ENCODE assay signal across 15 mouse cellular contexts in genomic region chr5:138931836-138932235, GRCm38 (mm10).
DNase-seq lines count a peak whose midpoint lies in the region; ATAC-seq and TF ChIP-seq lines count a peak whose summit lies in the region.
"Had no signal": no experiment of that assay in that cellular context is flagged by ENCODE, and none has a peak within 500 bp of the region (broad histone marks: within the 10 kb centered on the region; RNA-seq: fewer than 3 reads in every experiment).

No protein-coding gene starts in this region.

- no peak overlapping the region for H3K4me3 ChIP-seq in heart, embryonic 12.5 days
- H3K4me3 ChIP-seq in embryonic facial prominence, embryonic 11.5 days (ENCODE audit: low read depth, low read length), result no peak overlapping the region
- H3K4me3 ChIP-seq in forebrain, embryonic 14.5 days (ENCODE audit: low read depth, low read length), result no peak overlapping the region
- H3K4me3 ChIP-seq in midbrain, embryonic 14.5 days (replicated peaks; ENCODE audit: low read depth, low read length), result no peak overlapping the region
- H3K4me3 ChIP-seq in kidney, adult 2 months (ENCODE audit: insufficient read depth, low read depth, low read length), result no peak overlapping the region
- H3K4me3 ChIP-seq: megakaryocyte, embryonic 14.5 days had no signal

- intact Hi-C loops in left cerebral cortex, postnatal 36 days (cut with DNase I), result loop anchor here (5.0 kb wide), 1 partner anchor 60 kb away; no protein-coding TSS in a partner anchor

- no peak for DNase-seq in heart, adult 18-20 months
- peak; percentile 50 for DNase-seq in embryonic facial prominence, embryonic 11.5 days (ENCODE audit: low spot score)
- no peak for DNase-seq in forebrain, embryonic 14.5 days (ENCODE audit: low spot score)
- DNase-seq in midbrain, embryonic 14.5 days, result peak; percentile 37
- no peak for DNase-seq in left cerebral cortex, postnatal 36 days (ENCODE audit: low spot score in 2 of 2)
- DNase-seq in cerebellum, adult 8-10 months, result no peak
- no peak for DNase-seq in kidney, adult 2 months
- DNase-seq: adrenal gland, postnatal 36 days; cerebellum, adult 11-12 months; kidney, adult 9 months; right cerebral cortex, postnatal 25 days; thymus, postnatal 25 days had no signal

- no peak for ATAC-seq in heart, embryonic 12.5 days (ENCODE audit: insufficient number of reproducible peaks, low FRiP score)
- peak; percentile 31; the same call in 1 of the 2 replicates for ATAC-seq in embryonic facial prominence, embryonic 11.5 days (replicated peaks; ENCODE audit: insufficient number of reproducible peaks, low FRiP score, low TSS enrichment, low read depth)
- ATAC-seq in forebrain, embryonic 14.5 days, result no peak
- ATAC-seq in midbrain, embryonic 14.5 days (ENCODE audit: low FRiP score, low TSS enrichment), result no peak

- H3K9ac ChIP-seq in heart, embryonic 12.5 days, result no peak overlapping the region
- H3K9ac ChIP-seq in embryonic facial prominence, embryonic 11.5 days (replicated peaks; ENCODE audit: low read length), result no peak overlapping the region
- 0 out of 2 replicates have a peak overlapping the region, but pooled peaks have one; percentile 14 for H3K9ac ChIP-seq in forebrain, embryonic 14.5 days (ENCODE audit: low read length)
- no peak overlapping the region for H3K9ac ChIP-seq in midbrain, embryonic 14.5 days (replicated peaks; ENCODE audit: low read length)
- H3K9ac ChIP-seq: lung, embryonic 14.5 days had no signal

- WGBS in heart, embryonic 12.5 days, result 19% methylated on average over 13 of the region's 13 CpGs
- 8% methylated on average over 13 of the region's 13 CpGs for WGBS in embryonic facial prominence, embryonic 11.5 days
- WGBS in forebrain, embryonic 14.5 days, result 2% methylated on average over 13 of the region's 13 CpGs
- WGBS in midbrain, embryonic 14.5 days, result 4% methylated on average over 13 of the region's 13 CpGs
- WGBS in kidney, adult 2 months, result 70% methylated on average over 13 of the region's 13 CpGs

- no peaks in the 10 kb centered on the region for H3K36me3 ChIP-seq in heart, embryonic 12.5 days
- no peaks in the 10 kb centered on the region for H3K36me3 ChIP-seq in embryonic facial prominence, embryonic 11.5 days (replicated peaks; ENCODE audit: control insufficient read depth, insufficient read depth, low read depth, low read length)
- no peaks in the 10 kb centered on the region for H3K36me3 ChIP-seq in forebrain, embryonic 14.5 days (ENCODE audit: control insufficient read depth, insufficient read depth, low read length)
- H3K36me3 ChIP-seq in midbrain, embryonic 14.5 days (ENCODE audit: control insufficient read depth, insufficient read depth, low read length), result no peaks in the 10 kb centered on the region
- no peaks in the 10 kb centered on the region for H3K36me3 ChIP-seq in kidney, adult 2 months (ENCODE audit: control insufficient read depth, insufficient read depth, low read length)

- H3K4me2 ChIP-seq in heart, embryonic 12.5 days, result peak overlapping the region; percentile 2; the same call in 1 of the 2 replicates
- H3K4me2 ChIP-seq in embryonic facial prominence, embryonic 11.5 days (ENCODE audit: low read depth, low read length), result 0 out of 2 replicates have a peak overlapping the region, but pooled peaks have one; percentile 10
- no peak overlapping the region for H3K4me2 ChIP-seq in forebrain, embryonic 14.5 days (ENCODE audit: low read length)
- H3K4me2 ChIP-seq in midbrain, embryonic 14.5 days (ENCODE audit: low read length), result 0 out of 2 replicates have a peak overlapping the region, but pooled peaks have one; percentile 12

- H3K27me3 ChIP-seq in heart, embryonic 12.5 days (replicated peaks), result peaks cover 8% of the 10 kb centered on the region; the same call in 1 of the 2 replicates
- no peaks in the 10 kb centered on the region for H3K27me3 ChIP-seq in embryonic facial prominence, embryonic 11.5 days (ENCODE audit: control insufficient read depth, insufficient read depth, low read length)
- no peaks in the 10 kb centered on the region for H3K27me3 ChIP-seq in forebrain, embryonic 14.5 days (replicated peaks; ENCODE audit: control insufficient read depth, insufficient read depth, low read length)
- no peaks in the 10 kb centered on the region for H3K27me3 ChIP-seq in midbrain, embryonic 14.5 days (ENCODE audit: control insufficient read depth, insufficient read depth, low read length)
- no peaks in the 10 kb centered on the region for H3K27me3 ChIP-seq in kidney, adult 2 months (replicated peaks; ENCODE audit: control insufficient read depth, insufficient read depth, low read length)

- no peak for TF ChIP-seq CTCF in kidney, adult 2 months (conservative IDR thresholded peaks at IDR 0.05; ENCODE audit: insufficient read depth, insufficient read length, low read depth, low read length)

- no peaks in the 10 kb centered on the region for H3K9me3 ChIP-seq in heart, embryonic 12.5 days (replicated peaks)
- H3K9me3 ChIP-seq in embryonic facial prominence, embryonic 11.5 days (replicated peaks; ENCODE audit: control insufficient read depth, low read length), result no peaks in the 10 kb centered on the region
- H3K9me3 ChIP-seq in forebrain, embryonic 14.5 days (replicated peaks; ENCODE audit: control insufficient read depth, low read length), result no peaks in the 10 kb centered on the region
- H3K9me3 ChIP-seq in midbrain, embryonic 14.5 days (ENCODE audit: control insufficient read depth, low read length), result no peaks in the 10 kb centered on the region
- H3K9me3 ChIP-seq: megakaryocyte, embryonic 14.5 days had no signal

- no peak overlapping the region for H3K27ac ChIP-seq in heart, embryonic 12.5 days (ENCODE audit: poor library complexity, severe bottlenecking)
- 0 out of 2 replicates have a peak overlapping the region, but pooled peaks have one; percentile 16 for H3K27ac ChIP-seq in embryonic facial prominence, embryonic 11.5 days (replicated peaks; ENCODE audit: low read depth, low read length)
- no peak overlapping the region for H3K27ac ChIP-seq in forebrain, embryonic 14.5 days (ENCODE audit: low read depth, low read length)
- H3K27ac ChIP-seq in midbrain, embryonic 14.5 days (replicated peaks; ENCODE audit: low read depth, low read length), result no peak overlapping the region
- no peak overlapping the region for H3K27ac ChIP-seq in kidney, adult 2 months (ENCODE audit: insufficient read depth, low read depth, low read length)

- peaks cover 29% of the 10 kb centered on the region for H3K4me1 ChIP-seq in heart, embryonic 12.5 days (replicated peaks)
- peaks cover 11% of the 10 kb centered on the region; the same call in 1 of the 2 replicates for H3K4me1 ChIP-seq in embryonic facial prominence, embryonic 11.5 days (ENCODE audit: control insufficient read depth, insufficient read depth, low read length)
- H3K4me1 ChIP-seq in forebrain, embryonic 14.5 days (ENCODE audit: control insufficient read depth, insufficient read depth, low read length), result peaks cover 14% of the 10 kb centered on the region
- H3K4me1 ChIP-seq in midbrain, embryonic 14.5 days (ENCODE audit: control insufficient read depth, insufficient read depth, low read length), result peaks cover 17% of the 10 kb centered on the region
- H3K4me1 ChIP-seq in kidney, adult 2 months (ENCODE audit: control insufficient read depth, insufficient read depth, low read length), result no peaks in the 10 kb centered on the region

- no peak for TF ChIP-seq POLR2A in kidney, adult 2 months (IDR thresholded peaks at IDR 0.05; ENCODE audit: low read depth, low read length)

Comparison
In these comparisons a context has a peak if more than half of its experiments do, and no peak if none do; other contexts are left out.
1. DNase-seq: peak in embryonic facial prominence, embryonic 11.5 days (single experiment) and midbrain, embryonic 14.5 days (single experiment); none in heart, adult 18-20 months (0 of 2), forebrain, embryonic 14.5 days (single experiment), left cerebral cortex, postnatal 36 days (0 of 2), cerebellum, adult 8-10 months (single experiment) and kidney, adult 2 months (single experiment).